Mouse (Mus musculus) brain, adult 2 months (tissue): ENCODE measurements at regions not wholly inside any gene's neighbourhood (a gene's known extent, or its start where the extent isn't known, plus 50 kb on each side); places are given as distances from the start of the nearest gene placed in this dataset.

Experiments used
- DNase-seq: peaks from one replicate; pipeline ENCODE4 v3.0.0; 2011; ENCODE audit warnings: low read depth, low spot score

GRCm38 (mm10) chr13:32649982-32650381 is 133.8 kb downstream of the Mylk4 start:
- DNase-seq = no peak

DNA sequence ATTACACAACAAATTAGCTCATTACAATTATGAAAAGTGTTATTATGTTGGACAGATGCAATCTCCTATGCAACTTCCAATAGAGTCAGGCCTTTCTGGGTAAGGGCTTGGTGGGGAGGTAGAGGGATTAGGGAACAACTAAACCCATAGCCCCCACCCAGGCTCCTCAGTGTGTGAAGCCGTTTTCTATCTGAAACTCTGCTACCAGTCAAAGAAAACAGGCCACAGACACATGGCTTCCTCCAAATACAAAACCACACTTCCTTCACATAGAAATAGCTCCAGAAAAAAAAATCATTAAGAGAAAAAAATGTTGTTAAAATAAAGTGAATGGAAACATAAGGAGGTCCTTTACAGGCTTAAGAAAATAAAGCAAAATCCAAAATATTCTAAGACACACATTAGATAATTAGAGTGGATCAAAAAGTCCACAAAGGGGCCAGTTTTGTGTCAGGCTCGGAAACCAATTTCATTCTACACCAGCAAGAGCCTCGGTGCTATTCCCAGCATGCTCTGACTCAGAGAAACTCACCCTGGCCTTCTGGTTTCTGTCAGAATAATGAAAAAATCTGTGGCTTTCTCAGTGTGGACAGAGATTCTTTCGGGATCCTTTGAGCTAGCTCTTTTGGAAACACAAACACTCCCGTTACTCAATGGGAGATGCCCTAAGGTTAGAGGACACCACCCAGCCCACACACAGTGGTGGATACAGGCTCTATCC is 140.6 kb downstream of the Mylk4 start:
- DNase-seq = no peak

GRCm38 (mm10) chr13:32640941-32641340 is 142.8 kb downstream of the Mylk4 start:
- no peak for DNase-seq

DNA sequence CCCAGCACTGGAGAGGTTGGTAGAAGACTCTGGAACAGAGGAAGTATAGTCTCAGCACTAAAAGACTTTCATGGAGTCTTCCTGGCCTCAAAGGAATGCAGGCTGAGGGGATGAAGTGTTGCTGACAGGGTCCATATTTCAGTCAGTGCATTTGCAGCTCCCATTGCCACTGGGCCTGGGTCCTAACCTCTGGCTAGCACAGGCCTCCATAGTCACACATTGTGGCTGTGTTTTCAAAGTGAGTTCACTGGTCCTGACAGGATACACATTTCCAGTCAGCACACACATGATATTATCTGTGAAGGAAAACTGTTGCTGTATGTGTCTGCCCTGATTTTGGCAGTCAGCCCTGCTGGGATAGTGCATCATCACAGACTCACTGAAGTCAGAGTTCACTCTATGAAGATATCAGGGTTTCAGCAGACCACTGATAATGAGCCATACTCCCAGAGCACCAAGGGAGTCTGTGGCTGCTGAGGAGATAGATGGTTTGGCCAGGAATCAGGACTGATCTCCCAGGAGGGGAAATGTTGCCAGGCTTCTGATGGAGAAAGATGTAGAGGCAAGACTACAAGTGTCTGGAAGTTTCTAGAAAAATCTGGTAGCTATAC is 153.5 kb downstream of the Mylk4 start:
- DNase-seq = no peak

DNA sequence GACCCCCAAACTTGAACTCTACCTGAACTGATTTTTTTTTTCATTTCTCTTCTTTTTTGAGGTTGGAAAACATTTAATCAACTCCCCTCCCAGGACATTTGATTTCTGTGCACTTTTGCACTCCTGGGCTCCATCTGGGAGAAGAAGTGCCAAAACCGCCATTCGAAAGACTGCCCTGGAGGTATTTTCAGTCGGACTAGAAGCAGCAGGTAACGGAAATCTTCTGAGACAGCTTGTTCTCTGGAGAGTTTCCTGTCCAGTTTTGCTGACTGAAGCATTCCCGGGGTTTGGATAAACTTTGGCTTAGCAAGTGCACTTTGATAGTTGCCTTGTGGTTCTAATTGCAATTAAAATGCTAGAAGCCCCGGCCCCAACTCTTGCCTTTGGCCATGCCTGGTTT is 169.8 kb downstream of the Mylk4 start:
- peak; percentile 9 for DNase-seq

DNA sequence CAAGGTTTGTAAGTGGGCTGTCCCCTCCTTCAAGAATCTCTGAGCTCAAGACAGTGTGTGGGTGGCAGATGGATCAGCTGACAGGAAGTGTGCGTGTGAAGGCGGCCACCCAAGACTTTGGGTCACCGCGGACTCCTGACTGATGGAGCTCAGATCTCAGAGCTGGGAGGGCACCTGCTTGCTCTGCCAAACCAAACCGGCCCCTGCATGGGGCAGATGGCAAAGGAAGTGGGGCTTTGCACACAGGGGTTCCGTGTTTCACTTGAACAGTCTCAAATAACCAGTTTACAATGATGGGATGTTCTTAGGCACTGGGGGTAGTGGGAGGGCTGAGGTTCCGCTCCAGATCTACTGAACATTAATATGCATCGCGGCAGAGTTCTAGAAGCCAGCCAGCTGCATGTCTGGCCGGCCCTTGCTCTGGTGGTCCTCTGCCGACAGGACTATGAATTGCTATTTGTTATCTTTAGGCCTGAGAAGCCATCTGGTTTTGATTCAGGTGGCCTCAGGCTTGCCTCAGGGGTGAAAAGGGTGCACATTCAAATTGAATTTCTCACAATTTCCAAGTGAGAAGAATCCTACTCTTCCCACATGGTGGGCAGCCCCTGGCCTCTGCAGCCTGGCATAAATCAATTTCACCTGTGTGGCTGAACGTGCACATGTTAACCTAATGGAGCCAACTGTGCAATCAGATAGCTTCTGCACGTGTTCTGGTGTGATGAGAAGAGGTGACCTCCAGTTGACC is 172.0 kb downstream of the Mylk4 start:
- DNase-seq = peak; percentile 35

GRCm38 (mm10) chr13:32610970-32611369 is 172.8 kb downstream of the Mylk4 start:
- peak; percentile 13 for DNase-seq

DNA sequence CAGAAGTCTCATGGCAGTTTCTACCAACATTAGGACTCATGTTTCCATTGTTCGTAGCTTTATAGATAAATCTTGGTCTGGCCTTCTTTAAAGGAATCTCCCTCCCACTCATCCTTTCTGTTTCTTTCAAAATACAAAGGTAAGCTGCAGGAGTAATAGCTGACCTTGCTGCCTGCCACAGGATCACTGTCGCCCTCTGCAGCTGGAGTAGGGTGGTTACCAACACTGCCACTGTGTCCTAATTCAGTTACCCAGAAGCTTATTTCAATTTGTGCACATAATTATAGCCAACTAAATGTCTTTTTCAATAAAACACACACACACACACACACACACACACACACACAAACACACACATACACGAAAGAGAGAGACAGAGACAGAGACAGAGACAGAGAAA is 175.3 kb downstream of the Mylk4 start:
- DNase-seq = no peak

DNA sequence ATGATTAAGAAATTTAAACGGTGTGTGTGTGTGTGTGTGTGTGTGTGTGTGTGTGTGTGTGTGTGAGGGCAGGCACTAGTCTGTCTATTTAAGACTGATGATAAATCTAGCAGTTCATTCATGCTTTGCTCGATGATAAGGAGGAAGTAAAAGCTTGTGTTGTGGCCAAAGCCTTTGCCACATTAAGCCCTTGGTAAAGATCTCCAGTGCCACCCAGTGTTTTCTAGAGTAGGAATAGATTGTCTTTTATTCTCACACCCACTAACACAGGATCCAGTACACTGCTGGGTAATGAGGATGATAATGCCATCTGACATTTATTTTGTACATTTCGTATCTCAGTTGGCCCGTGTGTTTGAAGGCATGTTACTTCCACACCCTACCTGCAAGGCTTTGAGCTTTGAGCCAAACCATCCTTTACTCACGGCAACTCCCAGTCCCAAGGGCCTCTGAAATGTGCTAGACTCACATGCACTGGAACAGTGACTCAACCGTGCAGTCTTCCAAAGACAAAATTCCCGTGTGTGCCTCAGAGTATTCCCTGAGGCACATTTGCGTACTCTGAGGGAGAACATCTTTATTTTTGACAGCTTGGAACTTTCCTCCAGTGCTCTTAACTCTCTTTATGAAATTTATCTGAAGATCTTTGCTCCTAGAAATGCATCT is 179.7 kb downstream of the Mylk4 start:
- DNase-seq = peak; percentile 3

GRCm38 (mm10) chr13:32601315-32601714 is 182.4 kb downstream of the Mylk4 start:
- DNase-seq = no peak

DNA sequence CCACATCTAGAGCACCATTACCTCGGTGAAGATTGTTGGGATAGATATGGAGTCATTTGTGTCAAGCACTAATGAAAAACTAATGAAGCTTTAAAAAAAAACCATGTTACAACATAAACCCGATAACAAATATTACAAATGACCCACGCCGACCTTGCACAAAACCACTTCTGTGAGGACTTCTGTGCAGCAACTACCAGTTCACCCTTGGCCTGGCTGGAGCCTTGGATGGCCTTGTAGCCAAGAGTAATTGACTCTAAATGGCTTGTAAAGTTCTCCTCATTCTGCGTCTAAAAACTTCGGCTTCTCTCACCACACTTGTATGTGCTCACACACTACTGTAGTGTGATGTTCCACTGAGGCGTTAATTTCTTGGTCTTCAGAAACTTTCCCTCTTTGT is 190.1 kb downstream of the Mylk4 start:
- DNase-seq = no peak

DNA sequence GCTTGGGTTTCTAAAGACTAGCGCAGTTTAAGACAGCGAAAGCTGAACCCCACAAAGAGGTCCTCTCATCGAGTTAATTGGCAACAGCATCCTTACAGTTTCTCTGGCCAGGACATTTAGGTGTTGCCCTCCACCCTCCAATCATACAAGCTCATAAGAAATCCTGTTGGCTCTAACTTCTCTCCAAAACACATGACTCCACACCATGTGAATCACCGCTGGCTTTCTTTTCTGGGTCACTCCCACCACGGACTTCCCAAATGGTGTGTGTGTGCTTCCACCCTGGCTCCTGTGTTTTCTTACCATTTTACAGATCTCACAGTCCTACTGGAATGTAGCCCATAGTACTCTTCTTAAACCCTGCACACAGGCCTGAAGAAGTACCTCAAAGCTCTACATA is 190.6 kb downstream of the Mylk4 start:
- no peak for DNase-seq

- no peak for DNase-seq
Observed at GRCm38 (mm10) chr13:32581598-32581997, 202.2 kb downstream of the Mylk4 start.

DNA sequence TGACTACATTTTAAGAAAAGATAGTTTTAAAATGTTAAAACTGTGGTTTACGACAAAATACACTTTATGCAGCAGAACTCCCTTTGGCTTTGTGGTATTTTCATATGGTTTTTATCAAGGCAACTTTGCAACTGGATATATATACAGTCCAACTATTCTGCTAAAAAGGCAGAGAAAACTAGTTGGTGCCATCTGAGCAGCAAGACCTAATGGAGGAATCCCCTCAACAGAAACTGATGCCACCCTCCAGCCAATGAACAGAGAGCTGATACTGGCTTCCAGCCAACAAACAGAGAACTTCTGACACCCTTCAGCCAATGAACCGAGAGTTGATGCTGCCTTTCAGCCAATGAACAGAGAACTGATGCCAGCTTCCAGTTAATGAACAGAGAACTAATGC is 215.9 kb downstream of the Mylk4 start:
- no peak for DNase-seq

GRCm38 (mm10) chr13:32560666-32561065 is 222.1 kb upstream of the Gmds start:
- no peak for DNase-seq

DNA sequence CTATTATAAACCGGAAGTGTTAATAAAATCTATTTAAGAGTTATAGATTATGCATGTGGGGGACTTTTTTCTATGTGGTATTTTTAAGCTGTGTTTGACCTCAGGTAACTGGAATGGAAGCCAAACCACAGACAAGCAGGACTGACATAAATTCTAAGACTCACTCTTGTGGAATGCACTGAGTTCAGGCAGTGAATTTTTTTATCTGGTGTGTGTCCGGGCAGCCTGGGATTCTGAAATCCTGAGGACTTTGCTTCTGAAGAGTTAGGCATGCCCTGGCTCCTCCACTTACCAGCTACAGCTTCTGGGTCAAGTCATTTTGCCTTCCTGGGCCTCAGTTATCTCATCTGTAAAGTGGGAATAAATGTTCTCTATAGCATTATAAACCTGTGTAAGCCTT is 217.9 kb upstream of the Gmds start:
- DNase-seq = no peak

DNA sequence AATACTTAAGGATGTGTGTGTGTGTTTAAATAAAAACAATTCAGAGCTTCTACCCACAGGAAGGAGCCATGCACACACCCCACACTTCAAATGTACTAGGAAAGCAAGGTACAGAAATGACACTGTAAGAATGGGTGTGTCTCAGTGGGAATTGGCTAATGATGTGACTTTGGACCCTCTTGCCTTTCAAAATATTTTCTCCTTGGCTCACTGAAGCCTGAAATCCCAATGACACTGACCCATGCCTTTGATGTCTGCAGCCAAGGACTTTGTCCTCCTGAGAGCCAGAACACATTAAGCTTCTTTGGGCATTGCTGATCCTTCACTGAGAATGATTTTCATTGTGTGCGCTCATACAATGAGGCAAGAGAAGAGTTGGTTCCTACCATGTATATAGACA is 216.5 kb upstream of the Gmds start:
- no peak for DNase-seq

DNA sequence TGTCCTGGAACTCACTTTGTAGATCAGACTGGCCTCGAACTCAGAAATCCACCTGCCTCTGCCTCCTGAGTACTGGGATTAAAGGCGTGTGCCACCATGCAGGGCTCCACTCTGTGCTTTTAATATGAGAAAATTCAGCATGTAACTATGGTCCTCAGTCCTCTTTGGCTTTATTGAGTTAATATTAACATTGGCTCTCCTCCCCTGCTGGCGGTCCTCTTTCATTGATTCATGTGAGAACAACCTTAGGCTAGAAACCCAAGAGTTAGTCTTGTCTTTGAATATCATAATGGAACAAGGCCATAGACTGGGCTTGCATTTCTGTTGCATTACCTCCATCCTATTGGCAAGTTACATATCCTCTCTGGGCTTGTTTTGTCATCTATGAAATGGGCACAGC is 216.1 kb upstream of the Gmds start:
- no peak for DNase-seq

DNA sequence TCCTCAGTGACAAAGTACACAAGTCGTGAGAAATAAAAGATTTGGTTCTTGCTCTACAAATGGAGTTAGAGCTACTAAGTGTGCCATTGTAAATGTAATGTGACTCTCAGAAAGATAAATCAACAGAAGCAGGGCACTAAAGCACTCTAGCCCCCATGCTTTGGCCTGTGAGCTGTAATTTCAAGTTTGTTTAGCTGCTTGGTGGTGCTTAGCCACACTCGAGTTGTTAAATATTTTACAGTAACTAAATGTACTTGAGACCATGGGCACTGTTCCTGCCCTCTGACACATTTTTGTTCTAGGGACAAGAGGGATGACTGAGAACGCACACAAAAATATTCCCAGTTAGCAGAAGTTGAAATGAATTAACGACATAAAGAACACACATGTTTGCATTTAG is 214.6 kb upstream of the Gmds start:
- no peak for DNase-seq

GRCm38 (mm10) chr13:32550113-32550512 is 211.6 kb upstream of the Gmds start:
- DNase-seq = no peak

DNA sequence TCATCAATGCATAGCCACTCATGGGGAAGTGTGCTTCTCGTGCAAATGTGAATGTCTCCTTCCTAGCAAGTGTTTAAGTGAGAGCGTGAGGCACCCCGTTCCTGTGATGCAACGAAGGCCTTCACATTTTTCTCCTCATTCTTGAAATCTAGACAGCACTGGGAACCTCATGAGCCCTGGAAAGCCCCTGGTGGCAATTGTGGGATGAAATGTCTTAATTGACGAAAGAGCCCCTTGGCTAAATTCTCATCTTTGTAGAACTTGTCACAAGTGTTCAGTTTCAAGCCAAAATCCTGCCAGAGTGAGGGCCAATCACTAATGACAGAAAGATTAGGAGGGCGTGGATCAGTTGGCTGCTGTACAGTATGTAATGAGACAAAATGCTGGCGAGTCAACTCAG is 208.6 kb upstream of the Gmds start:
- no peak for DNase-seq

- peak; percentile 27 for DNase-seq
Observed at GRCm38 (mm10) chr13:32544986-32545740, 206.6 kb upstream of the Gmds start.
